Mouse (Mus musculus) midbrain, postnatal 0 days (tissue): ENCODE measurements around the gene Nkain1. TPM values are rescaled to one million over a fixed set of nuclear protein-coding genes. Genes with fewer than 3 reads are reported as not detected.

Experiments used
- ATAC-seq: fragments of 200-750 bp; cut with Nextera tagmentation; 2 replicates; pipeline ENCODE4 v1.8.0; 2017; ENCODE audit warnings: moderate number of reproducible peaks, mild to moderate bottlenecking, moderate TSS enrichment, moderate library complexity; ENCODE audit not compliant: low FRiP score
- DNase-seq: peaks from one replicate; pipeline ENCODE4 v3.0.0-alpha.2; 2015; ENCODE audit warnings: low spot score
- H3K27ac ChIP-seq: fragments of 300-500 bp; sonication (generic); 2 replicates; pipeline ENCODE4 v1.5.1; 2014; ENCODE audit warnings: low read depth, mild to moderate bottlenecking, low read length, mixed read lengths
- H3K27me3 ChIP-seq: fragments of 300-500 bp; sonication (generic); 2 replicates; pipeline ENCODE4 v1.6.1; 2014; ENCODE audit warnings: low read length, control low read depth, mixed read lengths; ENCODE audit not compliant: insufficient read depth
- H3K36me3 ChIP-seq: fragments of 300-500 bp; sonication (generic); 2 replicates; pipeline ENCODE4 v1.6.1; 2014; ENCODE audit warnings: low read length, control low read depth, mixed read lengths; ENCODE audit not compliant: insufficient read depth
- H3K4me1 ChIP-seq: fragments of 300-500 bp; sonication (generic); 2 replicates; pipeline ENCODE4 v1.6.1; 2014; ENCODE audit warnings: mild to moderate bottlenecking, control low read depth, antibody characterized with exemption, low read length, mixed read lengths; ENCODE audit not compliant: insufficient read depth
- H3K4me2 ChIP-seq: fragments of 300-500 bp; sonication (generic); 2 replicates; pipeline ENCODE4 v1.6.1; 2014; ENCODE audit warnings: low read depth, mild to moderate bottlenecking, low read length, mixed read lengths; ENCODE audit not compliant: poor library complexity, severe bottlenecking
- H3K4me3 ChIP-seq: fragments of 300-500 bp; sonication (generic); 2 replicates; pipeline ENCODE4 v1.5.1; 2014; ENCODE audit warnings: low read depth, mild to moderate bottlenecking, low read length, moderate library complexity
- H3K9ac ChIP-seq: fragments of 300-500 bp; sonication (generic); replicated peaks from 2 replicates; pipeline ENCODE4 v1.6.1; 2014; ENCODE audit warnings: mild to moderate bottlenecking, low read length, moderate library complexity, mixed read lengths; ENCODE audit not compliant: poor library complexity, severe bottlenecking
- H3K9me3 ChIP-seq: fragments of 300-500 bp; sonication (generic); 2 replicates; pipeline ENCODE4 v1.6.1; 2016; ENCODE audit warnings: low read length, control low read depth
- CTCF ChIP-seq: IDR thresholded peaks from 2 replicates; pipeline ENCODE4 v1.5.1; 2016; ENCODE audit warnings: antibody characterized with exemption, mild to moderate bottlenecking
- WGBS: fragments of 180-500 bp; shearing (Covaris S2); extraction: QIAGEN DNeasy Blood & Tissue Kit; methylation state at CpG from one replicate; pipeline ENCODE4 v1.1.7; 2014; 5-methylcytosine and 5-hydroxymethylcytosine counted together
- polyA plus RNA-seq: library from polyadenylated mRNA; unstranded; fragments of >200 nt; fragmentation: Nextera tagmentation; extraction: Ambion mirVana; gene quantifications from 2 replicates; pipeline ENCODE4 v1.2.1, GENCODE M21; 2015
- total RNA-seq: library from RNA; depleted of rRNA; stranded (reverse); fragments of >200 nt; gene quantifications from 2 replicates; pipeline ENCODE4 v1.2.3, GENCODE M21; 2014

The Nkain1 gene
- total and polyA plus RNA-seq, 2 experiments from 2014 or later, result 10.2 to 267 TPM

DNA sequence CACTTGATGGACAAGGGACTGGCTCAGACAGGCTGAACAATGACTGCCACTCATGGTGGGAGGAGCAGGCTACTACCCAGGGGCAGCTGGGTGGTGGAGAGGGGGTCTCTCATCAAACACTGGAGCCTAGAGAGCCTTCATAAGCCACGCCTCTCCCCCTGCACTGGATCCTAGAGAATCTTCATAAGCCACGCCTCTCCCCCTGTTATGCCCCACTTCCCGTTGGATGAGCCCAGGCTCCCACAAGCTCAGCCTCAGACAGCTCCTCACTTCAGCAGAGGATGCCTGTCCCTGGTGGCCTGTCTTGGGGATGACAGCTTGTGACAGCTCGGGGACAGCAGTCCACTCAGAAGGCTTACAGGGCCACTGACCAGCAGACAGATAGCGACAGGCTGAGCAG is 17.7 kb downstream of the Nkain1 start:
- Histone ChIP-seq H3K4me2 (no peak overlapping the region), H3K36me3 (no peaks in the 10 kb centered on the region), H3K27ac (no peak overlapping the region), H3K27me3 (no peaks in the 10 kb centered on the region), H3K4me3 (no peak overlapping the region), H3K9ac (no peak overlapping the region), H3K9me3 (no peaks in the 10 kb centered on the region), H3K4me1 (peaks cover 20% of the 10 kb centered on the region; the same call in 1 of the 2 replicates)
- peak; percentile 43 for TF ChIP-seq CTCF
- ATAC-seq (no peak), DNase-seq (peak; percentile 63)
- 32% methylated on average over 5 of the region's 5 CpGs for WGBS

DNA sequence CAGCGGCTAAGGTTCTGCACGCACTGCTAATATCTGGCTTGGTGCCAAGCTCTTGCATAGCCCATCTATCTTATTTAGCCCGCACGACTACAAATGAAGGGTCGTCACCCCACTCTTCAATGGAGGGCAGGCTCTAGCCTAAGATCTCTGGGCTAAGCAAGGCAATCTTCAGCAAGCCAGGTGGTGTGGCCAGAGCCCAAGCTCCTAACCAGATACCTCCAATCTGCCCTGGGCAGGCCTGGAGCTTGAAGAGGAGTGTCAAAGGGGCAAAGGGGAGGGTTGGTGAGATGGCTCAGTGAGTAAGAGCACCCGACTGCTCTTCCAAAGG is 20.9 kb downstream of the Nkain1 start:
- no peaks in the 10 kb centered on the region for H3K27me3 ChIP-seq
- H3K4me2 ChIP-seq, result no peak overlapping the region
- 0 out of 2 replicates have a peak overlapping the region, but pooled peaks have one; percentile 24 for H3K9ac ChIP-seq
- no peak for ATAC-seq
- H3K27ac ChIP-seq, result peak overlapping the region; percentile 78
- no peaks in the 10 kb centered on the region; the same call in 1 of the 2 replicates for H3K36me3 ChIP-seq
- H3K9me3 ChIP-seq, result no peaks in the 10 kb centered on the region
- TF ChIP-seq CTCF, result no peak
- WGBS, result 13% methylated on average over 6 of the region's 6 CpGs
- H3K4me1 ChIP-seq, result peaks cover 14% of the 10 kb centered on the region; the same call in 1 of the 2 replicates
- peak; percentile 50 for DNase-seq
- no peak overlapping the region for H3K4me3 ChIP-seq

DNA sequence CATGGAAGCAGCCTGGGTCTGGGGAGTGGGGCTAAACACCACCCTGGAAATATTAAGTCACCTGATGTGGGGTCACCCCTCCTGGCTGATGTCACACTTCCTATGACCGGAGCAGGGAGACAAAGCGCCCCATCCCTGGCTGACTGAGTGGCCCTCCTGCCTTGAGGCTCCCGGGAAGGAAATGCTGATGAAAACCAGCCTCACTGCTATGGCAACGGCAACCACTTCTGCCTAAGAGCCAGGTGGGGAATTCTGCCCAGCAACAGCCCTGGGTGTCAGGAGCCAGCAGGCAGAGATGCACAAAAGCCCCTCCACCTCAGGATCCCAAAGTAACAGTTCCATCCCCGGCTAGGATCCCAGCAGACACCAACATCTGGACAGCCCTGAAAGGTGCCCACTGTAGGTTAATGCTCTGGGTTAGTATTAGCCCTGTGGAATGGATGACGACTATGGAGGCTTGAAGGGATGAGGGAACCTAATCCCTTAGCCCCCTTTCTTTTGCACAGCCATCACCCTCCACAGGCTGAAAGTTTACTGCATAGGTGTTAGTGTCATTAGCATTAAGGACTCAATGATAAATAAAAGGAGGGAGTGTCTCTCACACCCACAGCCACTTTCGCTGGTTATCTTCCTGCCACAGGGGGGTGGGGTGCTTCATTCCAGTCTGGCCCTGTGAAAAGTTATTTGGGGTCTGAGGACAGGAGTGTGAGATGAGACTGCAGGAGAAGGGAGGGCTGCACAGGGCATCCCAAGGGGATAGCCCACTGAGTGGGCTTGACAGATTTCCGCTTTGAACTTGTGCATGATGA is 21.5 kb downstream of the Nkain1 start:
- DNase-seq (peak; percentile 80), ATAC-seq (peak; percentile 76)
- WGBS, result 14% methylated on average over 8 of the region's 8 CpGs
- H3K9ac ChIP-seq, result peak overlapping the region; percentile 42
- H3K27ac ChIP-seq, result peak overlapping the region; percentile 78
- TF ChIP-seq CTCF, result 0 out of 2 replicates have a peak, but pooled peaks have one; percentile 5
- no peak overlapping the region for H3K4me3 ChIP-seq
- peaks cover 14% of the 10 kb centered on the region; the same call in 1 of the 2 replicates for H3K4me1 ChIP-seq
- no peaks in the 10 kb centered on the region for H3K27me3 ChIP-seq
- peak overlapping the region; percentile 18; the same call in 1 of the 2 replicates for H3K4me2 ChIP-seq
- no peaks in the 10 kb centered on the region for H3K9me3 ChIP-seq
- no peaks in the 10 kb centered on the region; the same call in 1 of the 2 replicates for H3K36me3 ChIP-seq

DNA sequence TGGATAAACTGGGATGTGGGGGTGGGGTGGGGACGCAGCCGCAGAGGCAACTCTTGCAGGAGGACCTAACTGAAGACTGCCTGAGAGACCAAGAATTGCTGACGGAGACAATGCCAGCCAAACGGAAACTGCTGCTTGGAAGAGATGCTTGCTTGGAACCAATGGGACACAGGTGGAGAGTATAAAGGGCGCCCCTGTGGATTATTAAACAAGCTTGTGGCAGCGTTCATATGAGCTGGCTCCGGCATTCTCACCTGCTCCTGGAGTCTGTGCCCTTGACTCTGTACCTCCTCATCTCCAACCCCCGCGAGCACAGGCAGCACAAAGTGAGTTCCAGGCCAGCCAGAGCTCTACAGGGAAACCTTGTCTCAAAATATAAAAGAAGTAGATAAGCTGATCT is 23.5 kb downstream of the Nkain1 start:
- H3K27me3 ChIP-seq, result no peaks in the 10 kb centered on the region
- no peaks in the 10 kb centered on the region; the same call in 1 of the 2 replicates for H3K36me3 ChIP-seq
- ATAC-seq, result no peak
- DNase-seq, result no peak
- H3K9ac ChIP-seq, result no peak overlapping the region
- WGBS, result 79% methylated on average over 9 of the region's 9 CpGs
- peaks cover 19% of the 10 kb centered on the region; the same call in 1 of the 2 replicates for H3K4me1 ChIP-seq
- no peak overlapping the region for H3K4me3 ChIP-seq
- H3K27ac ChIP-seq, result no peak overlapping the region
- no peak overlapping the region for H3K4me2 ChIP-seq
- no peaks in the 10 kb centered on the region for H3K9me3 ChIP-seq
- no peak for TF ChIP-seq CTCF

DNA sequence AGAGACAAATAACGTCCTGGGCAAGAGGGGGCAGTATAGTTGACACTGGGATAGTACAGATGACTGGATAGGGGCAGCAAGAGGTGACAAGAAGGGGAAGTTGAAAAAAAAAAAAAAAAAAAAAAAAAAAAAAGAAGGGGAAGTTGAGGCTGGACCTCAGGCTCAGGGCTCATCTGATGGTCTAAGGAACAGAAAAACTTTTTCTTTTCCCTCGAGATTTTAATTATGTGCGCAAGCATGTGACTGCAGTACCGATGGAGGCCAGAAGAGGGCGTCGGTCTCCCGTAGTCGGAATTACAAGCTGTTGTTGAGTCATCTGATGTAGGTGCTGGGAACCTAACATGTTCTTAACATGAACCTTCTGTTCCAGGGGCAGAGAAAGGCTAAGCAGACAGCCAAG is 24.8 kb downstream of the Nkain1 start:
- Histone ChIP-seq H3K9ac (no peak overlapping the region), H3K36me3 (no peaks in the 10 kb centered on the region; the same call in 1 of the 2 replicates), H3K27ac (no peak overlapping the region), H3K4me3 (no peak overlapping the region), H3K4me2 (no peak overlapping the region), H3K9me3 (no peaks in the 10 kb centered on the region), H3K4me1 (peaks cover 28% of the 10 kb centered on the region; the same call in 1 of the 2 replicates), H3K27me3 (no peaks in the 10 kb centered on the region)
- 83% methylated on average over 8 of the region's 8 CpGs for WGBS
- peak; percentile 73 for TF ChIP-seq CTCF
- ATAC-seq, result no peak
- DNase-seq, result no peak
